Comparison of ENCODE assay signal across 26 mouse cellular contexts in genomic region chr19:27716274-27716673, GRCm38 (mm10).
DNase-seq lines count a peak whose midpoint lies in the region; ATAC-seq and TF ChIP-seq lines count a peak whose summit lies in the region.
"Had no signal": no experiment of that assay in that cellular context is flagged by ENCODE, and none has a peak within 500 bp of the region (broad histone marks: within the 10 kb centered on the region; RNA-seq: fewer than 3 reads in every experiment).

No protein-coding gene starts in this region.

- no peak for TF ChIP-seq CTCF in midbrain, postnatal 0 days (IDR thresholded peaks at IDR 0.05)

- no peaks in the 10 kb centered on the region for H3K27me3 ChIP-seq in forebrain, embryonic 10.5 days (ENCODE audit: poor library complexity, severe bottlenecking)
- H3K27me3 ChIP-seq in forebrain, embryonic 14.5 days (replicated peaks; ENCODE audit: control insufficient read depth, insufficient read depth, low read length) = no peaks in the 10 kb centered on the region
- H3K27me3 ChIP-seq in midbrain, embryonic 11.5 days (ENCODE audit: control insufficient read depth, insufficient read depth, low read length) = no peaks in the 10 kb centered on the region
- no peaks in the 10 kb centered on the region for H3K27me3 ChIP-seq in midbrain, postnatal 0 days (ENCODE audit: insufficient read depth, low read length)
- H3K27me3 ChIP-seq: embryonic facial prominence, embryonic 13.5 days; forebrain, embryonic 13.5 days; hindbrain, embryonic 12.5 days; hindbrain, embryonic 15.5 days had no signal

- peak overlapping the region; percentile 51; the same call in 1 of the 2 replicates for H3K27ac ChIP-seq in forebrain, embryonic 10.5 days
- no peak overlapping the region for H3K27ac ChIP-seq in forebrain, embryonic 14.5 days (ENCODE audit: low read depth, low read length)
- H3K27ac ChIP-seq in midbrain, embryonic 11.5 days (ENCODE audit: low read depth, low read length) = no peak overlapping the region
- H3K27ac ChIP-seq in midbrain, postnatal 0 days (ENCODE audit: low read depth, low read length) = no peak overlapping the region
- H3K27ac ChIP-seq: embryonic facial prominence, embryonic 10.5 days; embryonic facial prominence, embryonic 13.5 days; forebrain, embryonic 13.5 days; hindbrain, embryonic 12.5 days; hindbrain, embryonic 15.5 days had no signal

- H3K4me2 ChIP-seq in forebrain, embryonic 14.5 days (ENCODE audit: low read length) = no peak overlapping the region
- no peak overlapping the region for H3K4me2 ChIP-seq in midbrain, embryonic 11.5 days
- no peak overlapping the region for H3K4me2 ChIP-seq in midbrain, postnatal 0 days (ENCODE audit: low read depth, low read length, poor library complexity, severe bottlenecking)
- H3K4me2 ChIP-seq: embryonic facial prominence, embryonic 13.5 days; forebrain, embryonic 13.5 days; heart, embryonic 11.5 days; hindbrain, embryonic 12.5 days; hindbrain, embryonic 15.5 days had no signal

- no peak overlapping the region for H3K4me3 ChIP-seq in forebrain, embryonic 10.5 days
- H3K4me3 ChIP-seq in forebrain, embryonic 14.5 days (ENCODE audit: low read depth, low read length) = no peak overlapping the region
- no peak overlapping the region for H3K4me3 ChIP-seq in midbrain, embryonic 11.5 days (ENCODE audit: low read depth, low read length)
- H3K4me3 ChIP-seq in midbrain, postnatal 0 days (ENCODE audit: low read depth, low read length) = no peak overlapping the region
- H3K4me3 ChIP-seq: embryonic facial prominence, embryonic 10.5 days; embryonic facial prominence, embryonic 13.5 days; erythroblast, embryonic 14.5 days; forebrain, embryonic 13.5 days; hindbrain, embryonic 12.5 days; hindbrain, embryonic 15.5 days had no signal

- no peak for DNase-seq in forebrain, embryonic 10.5 days (ENCODE audit: extremely low spot score, low spot score)
- DNase-seq in forebrain, embryonic 14.5 days (ENCODE audit: low spot score) = no peak
- peak; percentile 81 for DNase-seq in midbrain, embryonic 11.5 days (ENCODE audit: low spot score, missing footprints)
- no peak for DNase-seq in midbrain, postnatal 0 days (ENCODE audit: low spot score)
- DNase-seq in brain, adult 2 months (ENCODE audit: low read depth, low spot score) = peak; percentile 16
- no peak for DNase-seq in adrenal gland, postnatal 4 days (ENCODE audit: low spot score in 2 of 2)
- DNase-seq: adrenal gland, postnatal 10 days; adrenal gland, postnatal 36 days; B cell, adult 2 months; cerebellum, adult 11-12 months; cerebellum, adult 8-10 months; cerebellum, postnatal 10 days; cerebellum, postnatal 36 days; embryo, embryonic 11 days; forebrain, postnatal 0 days; gastrocnemius, postnatal 10 days had no signal

- no peaks in the 10 kb centered on the region for H3K36me3 ChIP-seq in forebrain, embryonic 10.5 days (replicated peaks)
- H3K36me3 ChIP-seq in forebrain, embryonic 14.5 days (ENCODE audit: control insufficient read depth, insufficient read depth, low read length) = no peaks in the 10 kb centered on the region
- H3K36me3 ChIP-seq in midbrain, embryonic 11.5 days (ENCODE audit: control insufficient read depth, insufficient read depth, low read length) = no peaks in the 10 kb centered on the region
- no peaks in the 10 kb centered on the region for H3K36me3 ChIP-seq in midbrain, postnatal 0 days (ENCODE audit: insufficient read depth, low read length)
- H3K36me3 ChIP-seq: embryonic facial prominence, embryonic 10.5 days; embryonic facial prominence, embryonic 13.5 days; hindbrain, embryonic 12.5 days; hindbrain, embryonic 15.5 days had no signal

- no peak for ATAC-seq in forebrain, embryonic 14.5 days
- no peak for ATAC-seq in midbrain, embryonic 11.5 days (ENCODE audit: low FRiP score)
- ATAC-seq in midbrain, postnatal 0 days (ENCODE audit: low FRiP score) = no peak
- ATAC-seq: CD4-positive, CD25-positive, alpha-beta regulatory T cell, adult 4 months; forebrain, embryonic 13.5 days; forebrain, postnatal 0 days; intestine, postnatal 0 days; Patski had no signal

- H3K4me1 ChIP-seq in forebrain, embryonic 10.5 days = peaks cover 10% of the 10 kb centered on the region
- no peaks in the 10 kb centered on the region for H3K4me1 ChIP-seq in forebrain, embryonic 14.5 days (ENCODE audit: control insufficient read depth, insufficient read depth, low read length)
- no peaks in the 10 kb centered on the region for H3K4me1 ChIP-seq in midbrain, embryonic 11.5 days (ENCODE audit: control insufficient read depth, insufficient read depth, low read length)
- no peaks in the 10 kb centered on the region for H3K4me1 ChIP-seq in midbrain, postnatal 0 days (ENCODE audit: insufficient read depth, low read length)
- H3K4me1 ChIP-seq: embryonic facial prominence, embryonic 10.5 days; embryonic facial prominence, embryonic 13.5 days; hindbrain, embryonic 12.5 days; hindbrain, embryonic 15.5 days had no signal

- no peak overlapping the region for H3K9ac ChIP-seq in forebrain, embryonic 14.5 days (ENCODE audit: low read length)
- H3K9ac ChIP-seq in midbrain, embryonic 11.5 days (ENCODE audit: low read length) = no peak overlapping the region
- H3K9ac ChIP-seq in midbrain, postnatal 0 days (replicated peaks; ENCODE audit: low read length, poor library complexity, severe bottlenecking) = no peak overlapping the region
- H3K9ac ChIP-seq: embryonic facial prominence, embryonic 13.5 days; forebrain, embryonic 13.5 days; forebrain, postnatal 0 days; hindbrain, embryonic 12.5 days; hindbrain, embryonic 15.5 days had no signal

- no peaks in the 10 kb centered on the region for H3K9me3 ChIP-seq in forebrain, embryonic 10.5 days
- H3K9me3 ChIP-seq in forebrain, embryonic 14.5 days (replicated peaks; ENCODE audit: control insufficient read depth, low read length) = no peaks in the 10 kb centered on the region
- no peaks in the 10 kb centered on the region for H3K9me3 ChIP-seq in midbrain, embryonic 11.5 days (ENCODE audit: control insufficient read depth, low read length)
- H3K9me3 ChIP-seq in midbrain, postnatal 0 days (ENCODE audit: low read length) = no peaks in the 10 kb centered on the region
- H3K9me3 ChIP-seq: embryonic facial prominence, embryonic 10.5 days; embryonic facial prominence, embryonic 13.5 days; forebrain, embryonic 13.5 days; hindbrain, embryonic 12.5 days; hindbrain, embryonic 15.5 days had no signal

Comparison
In these comparisons a context has a peak if more than half of its experiments do, and no peak if none do; other contexts are left out.
1. DNase-seq: peak in midbrain, embryonic 11.5 days (single experiment) and brain, adult 2 months (single experiment); none in forebrain, embryonic 10.5 days (single experiment), forebrain, embryonic 14.5 days (single experiment), midbrain, postnatal 0 days (single experiment) and adrenal gland, postnatal 4 days (0 of 2).